Comparison of ENCODE assay signal across 16 mouse cellular contexts in genomic region chr16:92814366-92815194, GRCm38 (mm10). TPM values are rescaled to one million over a fixed set of nuclear protein-coding genes. Genes with fewer than 3 reads are reported as not detected.
A peak's percentile ranks its signal among the peaks of the same experiment; 100 is the strongest.
DNase-seq lines count a peak whose midpoint lies in the region; ATAC-seq and TF ChIP-seq lines count a peak whose summit lies in the region.
"Had no signal": no experiment of that assay in that cellular context is flagged by ENCODE, and none has a peak within 500 bp of the region (broad histone marks: within the 10 kb centered on the region; RNA-seq: fewer than 3 reads in every experiment).

No protein-coding gene starts in this region.

- 0 out of 2 replicates have a peak overlapping the region, but pooled peaks have one; percentile 35 for H3K27ac ChIP-seq in forebrain, embryonic 10.5 days
- H3K27ac ChIP-seq in forebrain, embryonic 16.5 days (ENCODE audit: low read length), result no peak overlapping the region
- H3K27ac ChIP-seq in midbrain, postnatal 0 days (ENCODE audit: low read depth, low read length), result no peak overlapping the region
- no peak overlapping the region for H3K27ac ChIP-seq in midbrain, embryonic 10.5 days (replicated peaks)
- peak overlapping the region; percentile 45 for H3K27ac ChIP-seq in liver, embryonic 12.5 days
- H3K27ac ChIP-seq in neural tube, embryonic 15.5 days (replicated peaks), result no peak overlapping the region
- H3K27ac ChIP-seq: forebrain, embryonic 15.5 days had no signal

- no peaks in the 10 kb centered on the region for H3K36me3 ChIP-seq in forebrain, embryonic 10.5 days (replicated peaks)
- H3K36me3 ChIP-seq in forebrain, embryonic 16.5 days (ENCODE audit: control insufficient read depth, insufficient read depth), result no peaks in the 10 kb centered on the region
- H3K36me3 ChIP-seq in midbrain, postnatal 0 days (ENCODE audit: insufficient read depth, low read length), result no peaks in the 10 kb centered on the region
- H3K36me3 ChIP-seq in midbrain, embryonic 10.5 days, result no peaks in the 10 kb centered on the region
- peaks cover 30% of the 10 kb centered on the region for H3K36me3 ChIP-seq in liver, embryonic 12.5 days
- H3K36me3 ChIP-seq in neural tube, embryonic 15.5 days, result no peaks in the 10 kb centered on the region
- H3K36me3 ChIP-seq: forebrain, embryonic 15.5 days had no signal

- 0 out of 2 replicates have a peak, but pooled peaks cover 4% of the 10 kb centered on the region for H3K4me1 ChIP-seq in forebrain, embryonic 10.5 days
- no peaks in the 10 kb centered on the region for H3K4me1 ChIP-seq in forebrain, embryonic 16.5 days (replicated peaks; ENCODE audit: control insufficient read depth, insufficient read depth, low read length)
- no peaks in the 10 kb centered on the region for H3K4me1 ChIP-seq in midbrain, postnatal 0 days (ENCODE audit: insufficient read depth, low read length)
- 0 out of 2 replicates have a peak, but pooled peaks cover 5% of the 10 kb centered on the region for H3K4me1 ChIP-seq in midbrain, embryonic 10.5 days
- H3K4me1 ChIP-seq in liver, embryonic 12.5 days, result peaks cover 98% of the 10 kb centered on the region
- H3K4me1 ChIP-seq in neural tube, embryonic 15.5 days, result peaks cover 1% of the 10 kb centered on the region; the same call in 1 of the 2 replicates
- H3K4me1 ChIP-seq: forebrain, embryonic 15.5 days had no signal

- TF ChIP-seq CTCF in midbrain, postnatal 0 days (IDR thresholded peaks at IDR 0.05), result peak; percentile 31; the same call in 1 of the 2 replicates

- no peak for DNase-seq in forebrain, embryonic 10.5 days (ENCODE audit: extremely low spot score, low spot score)
- no peak for DNase-seq in midbrain, postnatal 0 days (ENCODE audit: low spot score)
- no peak for DNase-seq in midbrain, embryonic 10.5 days (ENCODE audit: low spot score)
- DNase-seq in thymus, postnatal 36 days, result peak; percentile 26 to 58
- no peak for DNase-seq in kidney, adult 8-10 months
- DNase-seq: adrenal gland, postnatal 14 days; cerebellum, adult 9-11 months; embryo, embryonic 11 days; kidney, postnatal 36 days; lung, postnatal 10 days; spleen, adult 18-20 months had no signal

- H3K27me3 ChIP-seq in forebrain, embryonic 10.5 days (ENCODE audit: poor library complexity, severe bottlenecking), result no peaks in the 10 kb centered on the region
- no peaks in the 10 kb centered on the region for H3K27me3 ChIP-seq in forebrain, embryonic 16.5 days (replicated peaks; ENCODE audit: control insufficient read depth, insufficient read depth, low read length)
- no peaks in the 10 kb centered on the region for H3K27me3 ChIP-seq in midbrain, postnatal 0 days (ENCODE audit: insufficient read depth, low read length)
- no peaks in the 10 kb centered on the region; the same call in none of the 2 replicates for H3K27me3 ChIP-seq in midbrain, embryonic 10.5 days (ENCODE audit: low read depth, poor library complexity, severe bottlenecking)
- no peaks in the 10 kb centered on the region for H3K27me3 ChIP-seq in liver, embryonic 12.5 days (replicated peaks)
- H3K27me3 ChIP-seq in neural tube, embryonic 15.5 days (replicated peaks), result 0 out of 2 replicates have a peak, but pooled peaks cover 4% of the 10 kb centered on the region
- H3K27me3 ChIP-seq: forebrain, embryonic 15.5 days had no signal

- no peak for ATAC-seq in forebrain, embryonic 16.5 days
- ATAC-seq in midbrain, postnatal 0 days (ENCODE audit: low FRiP score), result no peak
- ATAC-seq in liver, embryonic 12.5 days, result no peak
- no peak for ATAC-seq in neural tube, embryonic 15.5 days (ENCODE audit: low FRiP score)
- ATAC-seq: forebrain, embryonic 15.5 days had no signal

- H3K4me3 ChIP-seq in forebrain, embryonic 10.5 days, result no peak overlapping the region
- H3K4me3 ChIP-seq in forebrain, embryonic 16.5 days (replicated peaks; ENCODE audit: low read length), result no peak overlapping the region
- no peak overlapping the region for H3K4me3 ChIP-seq in midbrain, postnatal 0 days (ENCODE audit: low read depth, low read length)
- no peak overlapping the region for H3K4me3 ChIP-seq in midbrain, embryonic 10.5 days
- H3K4me3 ChIP-seq in liver, embryonic 12.5 days, result no peak overlapping the region
- no peak overlapping the region for H3K4me3 ChIP-seq in neural tube, embryonic 15.5 days (replicated peaks)
- H3K4me3 ChIP-seq: forebrain, embryonic 15.5 days had no signal

- WGBS in forebrain, embryonic 10.5 days, result 75% methylated on average over 5 of the region's 5 CpGs
- WGBS in forebrain, embryonic 16.5 days, result 64% methylated on average over 5 of the region's 5 CpGs
- 73% methylated on average over 5 of the region's 5 CpGs for WGBS in midbrain, postnatal 0 days
- WGBS in midbrain, embryonic 10.5 days, result 80% methylated on average over 5 of the region's 5 CpGs
- 49% methylated on average over 5 of the region's 5 CpGs for WGBS in liver, embryonic 12.5 days (ENCODE audit: insufficient replicate concordance)
- 71% methylated on average over 5 of the region's 5 CpGs for WGBS in neural tube, embryonic 15.5 days

- H3K9ac ChIP-seq in forebrain, embryonic 16.5 days (replicated peaks; ENCODE audit: low read depth, low read length), result no peak overlapping the region
- no peak overlapping the region for H3K9ac ChIP-seq in midbrain, postnatal 0 days (replicated peaks; ENCODE audit: low read length, poor library complexity, severe bottlenecking)
- H3K9ac ChIP-seq in liver, embryonic 12.5 days, result no peak overlapping the region
- H3K9ac ChIP-seq in neural tube, embryonic 15.5 days (replicated peaks), result no peak overlapping the region
- H3K9ac ChIP-seq: forebrain, embryonic 15.5 days had no signal

- no peak overlapping the region for H3K4me2 ChIP-seq in forebrain, embryonic 16.5 days (ENCODE audit: low read length)
- no peak overlapping the region for H3K4me2 ChIP-seq in midbrain, postnatal 0 days (ENCODE audit: low read depth, low read length, poor library complexity, severe bottlenecking)
- no peak overlapping the region for H3K4me2 ChIP-seq in liver, embryonic 12.5 days
- H3K4me2 ChIP-seq in neural tube, embryonic 15.5 days, result no peak overlapping the region
- H3K4me2 ChIP-seq: forebrain, embryonic 15.5 days; midbrain, embryonic 11.5 days had no signal

- H3K9me3 ChIP-seq in forebrain, embryonic 10.5 days, result no peaks in the 10 kb centered on the region
- no peaks in the 10 kb centered on the region for H3K9me3 ChIP-seq in forebrain, embryonic 16.5 days (ENCODE audit: control insufficient read depth, low read length)
- no peaks in the 10 kb centered on the region for H3K9me3 ChIP-seq in midbrain, postnatal 0 days (ENCODE audit: low read length)
- no peaks in the 10 kb centered on the region for H3K9me3 ChIP-seq in midbrain, embryonic 10.5 days (replicated peaks)
- no peaks in the 10 kb centered on the region for H3K9me3 ChIP-seq in liver, embryonic 12.5 days (replicated peaks)
- H3K9me3 ChIP-seq in neural tube, embryonic 15.5 days (replicated peaks), result no peaks in the 10 kb centered on the region
- H3K9me3 ChIP-seq: forebrain, embryonic 15.5 days had no signal

RNA-seq across cellular contexts. Expression of gene Runx1, which starts 11.4 kb away (rescaled TPM):
- polyA plus RNA-seq in forebrain, embryonic 10.5 days (2016; fragmentation: Nextera tagmentation; extraction: Ambion mirVana), result 1.4 and 2.3 TPM in 2 replicates
- 0.48 and 0.52 TPM in 2 replicates for polyA plus RNA-seq in forebrain, embryonic 16.5 days (2015; fragmentation: Nextera tagmentation; extraction: Ambion mirVana)
- total RNA-seq in midbrain, postnatal 0 days (2014; rRNA removed), result 1.7 and 2.0 TPM in 2 replicates
- polyA plus RNA-seq in midbrain, postnatal 0 days (2015; fragmentation: Nextera tagmentation; extraction: Ambion mirVana), result 0.64 and 0.74 TPM in 2 replicates
- polyA plus RNA-seq in midbrain, embryonic 10.5 days (2016; fragmentation: Nextera tagmentation; extraction: Ambion mirVana), result 0.98 and 1.0 TPM in 2 replicates
- polyA plus RNA-seq in liver, embryonic 12.5 days (2016; fragmentation: Nextera tagmentation; extraction: Ambion mirVana), result 11.7 and 13.5 TPM in 2 replicates
- polyA plus RNA-seq in neural tube, embryonic 15.5 days (2015; fragmentation: Nextera tagmentation; extraction: Ambion mirVana), result 2.9 and 12.2 TPM in 2 replicates

Comparison
In these comparisons a context has a peak if more than half of its experiments do, and no peak if none do; other contexts are left out.
1. H3K27ac ChIP-seq: peak in forebrain, embryonic 10.5 days (single experiment) and liver, embryonic 12.5 days (single experiment); none in forebrain, embryonic 16.5 days (single experiment), midbrain, postnatal 0 days (single experiment), midbrain, embryonic 10.5 days (single experiment) and neural tube, embryonic 15.5 days (single experiment).
2. DNase-seq: peak in thymus, postnatal 36 days (2 of 2); none in forebrain, embryonic 10.5 days (single experiment), midbrain, postnatal 0 days (single experiment), midbrain, embryonic 10.5 days (single experiment) and kidney, adult 8-10 months (0 of 2).